Mouse (Mus musculus) forelimb bud, embryonic 11.5 days (tissue): ENCODE results near the gene Ncl.

ENCODE experiments used
- DNase-seq: peaks from one replicate; pipeline ENCODE4 v3.0.0-alpha.2; 2012; ENCODE audit warnings: low read depth, low spot score

Ncl gene

DNA sequence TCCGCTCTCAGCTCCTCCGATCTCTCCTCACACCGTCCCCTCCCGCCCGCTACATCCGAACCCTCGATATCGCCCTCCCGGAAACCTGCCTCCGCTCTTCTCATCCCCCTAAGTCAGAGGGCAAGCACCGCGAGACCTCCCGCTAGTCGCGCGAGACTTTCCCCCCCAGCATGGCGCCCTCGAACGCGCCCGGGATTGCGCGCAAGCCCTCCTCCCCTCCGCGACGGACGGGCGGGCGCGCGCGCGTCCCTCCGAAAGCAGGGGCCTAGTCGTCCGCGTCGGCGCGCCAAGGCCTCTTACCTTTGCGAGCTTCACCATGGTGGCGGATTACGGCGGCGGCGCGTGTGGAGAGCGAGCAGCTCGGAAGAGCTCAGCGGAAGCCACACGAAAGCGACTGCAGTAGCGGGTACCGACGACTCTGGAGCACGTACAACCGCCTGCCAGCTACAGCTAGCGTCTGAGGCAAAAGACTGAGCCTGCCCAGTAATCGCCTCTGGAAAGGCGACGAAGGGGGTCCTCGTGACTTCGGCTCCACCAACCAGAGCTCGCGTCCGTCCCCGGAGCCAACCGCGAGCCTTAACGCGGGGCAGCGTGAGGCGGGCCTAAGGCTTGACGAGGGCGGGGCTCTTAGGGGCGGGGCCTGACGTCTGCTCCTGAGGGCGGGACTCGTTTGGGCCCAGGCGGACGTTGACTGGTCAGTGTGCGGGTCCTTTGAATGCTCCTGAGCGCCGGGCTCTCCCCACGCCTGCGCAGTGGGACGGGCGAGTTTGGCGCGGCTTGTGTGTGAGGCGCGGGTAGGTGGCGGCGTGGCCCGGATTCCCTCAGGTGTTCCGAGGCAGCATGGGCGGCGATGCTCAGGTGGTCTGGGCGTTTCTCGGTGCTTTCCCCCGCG, at the start of gene Ncl:
Ncl (minus strand) TSS at position 495 of the 892 bp plus-strand sequence.
- DNase-seq: peak; percentile 99

GRCm38 (mm10) chr1:86408515-86408914, 49.3 kb upstream of the Ncl start:
- no peak for DNase-seq

DNA sequence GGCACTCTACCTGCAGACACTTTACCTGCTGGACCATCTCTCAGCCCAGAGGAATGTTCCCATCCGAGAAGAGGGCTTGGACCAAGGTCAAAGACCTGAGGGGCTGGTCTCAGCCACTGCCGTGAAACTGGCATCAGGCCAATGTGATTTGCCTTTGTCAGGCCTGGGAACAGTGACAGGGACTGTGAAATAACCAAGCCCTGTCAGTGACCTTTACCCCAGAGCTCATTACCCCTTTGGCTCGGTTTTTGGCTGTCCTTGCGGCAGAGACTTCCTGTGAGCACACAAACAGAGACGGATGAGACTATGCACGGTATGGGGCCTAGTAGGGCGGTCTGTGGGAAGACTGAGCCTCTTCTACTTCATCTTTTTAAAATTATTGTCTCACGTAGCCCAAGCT, 47.7 kb upstream of the Ncl start:
- DNase-seq: no peak

DNA sequence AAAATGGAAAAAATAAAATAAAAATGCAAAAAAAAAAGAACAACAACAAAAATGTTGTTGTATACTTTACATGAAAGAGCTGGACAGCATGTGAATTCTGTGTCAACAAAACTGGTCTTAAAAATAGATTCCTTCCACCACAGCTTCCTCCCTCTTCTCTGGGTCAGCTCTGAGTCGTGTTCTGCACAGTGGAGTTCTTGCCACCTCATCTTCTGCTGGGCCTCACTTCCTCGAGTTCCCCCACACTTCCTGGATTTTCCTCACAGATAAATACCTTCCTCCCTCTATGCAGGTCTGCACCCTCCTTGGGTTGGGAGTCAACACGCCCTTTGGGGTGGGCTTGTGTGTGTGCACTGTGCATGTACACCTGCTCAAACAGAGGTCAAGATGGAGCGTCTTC, 47.1 kb upstream of the Ncl start:
- no peak for DNase-seq

GRCm38 (mm10) chr1:86404834-86405233, 45.6 kb upstream of the Ncl start:
- DNase-seq: no peak

DNA sequence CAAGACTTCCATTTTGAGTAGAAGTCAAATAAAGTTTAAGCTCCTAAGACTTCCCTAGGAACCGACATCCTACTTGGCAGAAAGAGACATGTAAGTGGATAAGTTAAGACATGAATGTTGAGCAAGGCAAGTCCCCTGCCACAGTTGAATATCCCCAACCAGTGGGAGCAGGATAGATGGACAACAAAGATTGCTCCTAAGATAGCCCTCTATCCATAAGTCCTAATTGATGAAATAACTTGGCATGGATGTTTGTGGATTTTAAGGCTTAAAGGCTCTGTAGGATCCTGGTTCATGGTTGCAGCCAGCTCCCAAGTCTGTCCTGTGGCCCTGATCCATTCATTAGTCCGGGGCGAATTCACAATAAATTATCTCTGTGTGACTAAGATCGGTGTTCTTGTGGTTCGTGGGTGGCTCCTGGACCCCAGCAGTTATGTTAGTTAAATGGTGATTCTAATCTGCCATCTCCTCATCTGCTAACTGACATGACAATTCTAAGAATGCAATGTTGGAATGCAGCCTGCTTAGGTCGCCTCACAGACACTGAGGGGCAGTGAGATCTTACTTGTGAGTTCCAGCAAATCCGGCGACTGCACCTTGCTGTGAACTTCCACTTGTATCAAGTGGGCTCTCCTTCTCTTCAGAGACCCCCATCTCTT, 41.0 kb upstream of the Ncl start:
- no peak for DNase-seq

- DNase-seq: no peak
Observed at GRCm38 (mm10) chr1:86399322-86399721, 40.1 kb upstream of the Ncl start.

DNA sequence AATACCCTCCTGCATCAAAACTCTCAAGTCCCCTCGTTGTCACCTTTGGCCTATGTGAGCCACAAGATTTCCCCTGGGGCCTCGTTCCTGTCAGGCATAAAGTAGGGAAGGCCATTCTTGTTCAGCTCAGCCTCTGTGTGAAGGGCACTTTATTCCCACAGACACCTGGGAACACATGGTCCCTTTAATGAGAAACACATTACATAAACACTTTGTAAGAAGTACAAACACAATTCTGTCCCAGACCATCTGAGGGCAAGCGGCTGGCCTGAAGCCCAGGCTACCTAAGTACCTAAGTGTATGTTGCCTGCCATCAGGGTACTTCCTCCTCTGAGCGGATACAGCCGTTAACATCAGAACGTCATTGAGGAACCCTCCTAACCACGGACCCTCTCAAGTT, 39.0 kb upstream of the Ncl start:
- peak; percentile 75 for DNase-seq

DNA sequence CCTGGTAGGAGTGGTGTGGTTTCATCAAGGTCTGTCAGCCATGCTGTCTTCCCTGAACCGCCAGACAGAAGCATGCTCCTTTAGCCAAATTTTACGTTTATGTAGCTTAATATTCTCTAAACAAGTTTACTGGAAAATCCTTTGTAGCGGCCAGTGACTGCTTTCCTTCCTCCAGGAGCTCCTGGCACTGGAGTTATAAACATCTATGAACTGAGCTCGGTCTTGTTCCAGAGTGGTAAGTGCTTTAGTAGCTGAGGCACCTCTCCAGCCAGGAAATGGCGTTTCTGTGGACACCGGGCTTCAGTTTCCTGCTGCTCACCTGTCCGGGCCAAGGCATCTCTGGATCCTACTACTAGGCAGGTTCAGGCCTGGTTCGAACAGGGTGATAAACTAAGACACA, 38.4 kb upstream of the Ncl start:
- no peak for DNase-seq

DNA sequence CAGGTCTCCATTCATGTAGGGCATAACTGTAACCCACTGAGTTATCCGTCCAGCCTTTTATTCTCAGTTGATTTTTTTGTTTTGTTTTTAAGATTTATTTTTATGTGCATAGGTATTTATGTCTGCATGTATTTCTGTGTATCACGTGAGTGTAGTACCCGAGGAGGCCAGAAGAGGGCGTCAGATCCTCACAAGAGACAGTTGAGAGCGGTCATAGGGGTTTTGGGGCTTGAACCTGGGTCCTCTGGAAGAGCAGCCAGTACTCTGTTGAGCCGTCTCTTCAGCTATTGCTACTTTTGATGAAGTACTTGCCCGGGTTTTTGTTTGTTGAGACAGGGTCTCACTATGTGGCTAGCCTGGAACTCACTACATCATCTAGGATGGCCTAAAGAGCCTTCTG, 36.7 kb upstream of the Ncl start:
- no peak for DNase-seq

- DNase-seq: no peak
Observed at GRCm38 (mm10) chr1:86394246-86394645, 35.0 kb upstream of the Ncl start.

GRCm38 (mm10) chr1:86393219-86393618, 34.0 kb upstream of the Ncl start:
- no peak for DNase-seq

DNA sequence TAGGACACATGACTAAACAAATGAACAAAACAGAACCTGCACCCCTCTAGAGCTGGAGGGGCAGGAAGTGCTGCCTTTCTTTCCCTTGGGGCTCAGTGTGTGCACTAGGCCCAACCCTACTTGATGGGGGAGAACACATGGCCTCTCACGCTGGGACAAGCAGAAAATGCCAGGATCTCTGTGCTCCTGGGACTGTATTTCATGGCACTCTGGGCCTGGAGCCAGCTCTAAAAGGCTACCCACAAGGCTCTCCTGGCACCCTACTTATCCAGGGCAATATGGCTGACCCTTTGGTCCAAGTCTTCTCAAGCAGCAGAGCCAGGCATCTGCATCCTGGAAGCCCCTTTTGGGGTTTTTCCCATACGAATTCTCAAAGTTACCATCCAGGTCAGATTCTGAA, 32.2 kb upstream of the Ncl start:
- no peak for DNase-seq

GRCm38 (mm10) chr1:86389230-86389629, 30.0 kb upstream of the Ncl start:
- DNase-seq: peak; percentile 76

GRCm38 (mm10) chr1:86381027-86381426, 21.8 kb upstream of the Ncl start:
- peak; percentile 51 for DNase-seq

DNA sequence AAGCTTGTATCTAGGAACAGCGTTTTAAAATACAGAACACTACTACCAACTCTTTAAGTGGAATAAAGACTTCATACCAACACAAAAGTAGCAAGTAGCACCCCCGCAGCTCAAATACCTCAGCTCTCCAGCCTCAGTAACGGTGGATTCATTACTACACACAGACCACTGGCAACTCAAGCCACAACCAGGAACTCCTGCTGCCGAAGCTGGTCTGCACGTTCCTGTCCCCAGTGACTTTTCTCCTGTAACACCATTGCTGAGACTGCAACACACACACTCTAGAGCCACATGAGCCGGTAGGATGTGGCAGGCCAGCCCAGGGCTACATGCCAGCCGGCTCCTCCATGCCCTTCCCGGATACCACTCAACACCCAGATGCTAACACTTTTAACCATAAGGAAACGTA, 20.0 kb upstream of the Ncl start:
- no peak for DNase-seq

GRCm38 (mm10) chr1:86378662-86379061, 19.5 kb upstream of the Ncl start:
- no peak for DNase-seq

- DNase-seq: no peak
Observed at GRCm38 (mm10) chr1:86376354-86376753, 17.2 kb upstream of the Ncl start.

DNA sequence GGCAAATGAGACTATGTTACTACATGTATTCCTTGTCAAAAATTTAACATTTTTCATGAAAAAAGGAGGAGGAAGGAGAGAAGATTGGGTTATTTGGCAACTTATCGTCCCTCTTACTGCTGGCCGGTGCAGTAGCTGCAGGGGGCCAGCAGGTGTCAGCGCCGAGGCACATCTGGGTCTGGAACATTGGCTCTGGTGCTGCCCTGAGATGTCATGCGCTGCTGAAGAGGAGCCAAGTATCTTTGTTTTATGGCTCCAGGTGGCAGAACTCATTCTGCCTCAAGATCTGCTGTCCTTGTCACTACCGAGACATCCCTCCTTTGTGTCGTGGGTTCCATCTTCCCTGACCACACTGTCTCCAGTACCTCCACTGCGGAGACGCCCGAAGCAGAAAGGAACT, 12.8 kb upstream of the Ncl start:
- DNase-seq: no peak

DNA sequence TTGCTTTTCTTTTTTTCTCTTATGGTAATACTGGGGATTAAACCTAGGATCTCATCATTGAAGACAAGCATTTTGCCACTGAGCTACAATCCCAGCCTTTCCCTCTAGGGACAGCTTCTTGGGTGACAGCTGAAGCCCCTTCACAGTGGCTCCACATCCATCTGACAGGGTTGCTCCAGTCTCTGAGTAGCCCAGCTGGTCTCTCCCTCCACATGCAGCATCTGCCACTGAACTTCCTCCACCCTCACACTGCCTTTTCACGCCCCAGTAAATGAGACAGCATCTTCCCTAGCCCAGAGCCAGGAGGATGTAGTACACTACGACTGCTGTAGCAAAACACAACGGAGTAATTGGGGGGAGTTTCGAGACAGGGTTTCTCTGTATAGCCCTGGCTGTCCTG, 8.9 kb upstream of the Ncl start:
- DNase-seq: no peak

DNA sequence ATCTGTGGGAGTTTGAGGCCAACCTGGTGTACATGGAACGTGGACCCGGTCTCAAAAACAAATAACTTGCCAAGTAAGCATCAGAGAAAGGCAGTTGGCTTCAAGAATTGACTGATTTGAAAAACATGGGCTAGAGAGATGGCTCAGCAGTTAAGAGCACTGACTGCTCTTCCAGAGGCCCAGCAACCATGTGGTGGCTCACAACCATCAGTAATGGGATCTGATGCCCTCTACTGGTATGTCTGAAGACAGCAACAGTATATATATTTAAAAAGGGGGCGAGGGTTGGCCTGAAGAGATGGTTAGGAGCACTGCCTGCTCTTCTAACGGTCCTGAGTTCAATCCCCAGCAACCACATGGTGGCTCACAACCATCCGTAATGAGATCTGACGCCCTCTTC, 4.5 kb upstream of the Ncl start:
- DNase-seq: no peak

DNA sequence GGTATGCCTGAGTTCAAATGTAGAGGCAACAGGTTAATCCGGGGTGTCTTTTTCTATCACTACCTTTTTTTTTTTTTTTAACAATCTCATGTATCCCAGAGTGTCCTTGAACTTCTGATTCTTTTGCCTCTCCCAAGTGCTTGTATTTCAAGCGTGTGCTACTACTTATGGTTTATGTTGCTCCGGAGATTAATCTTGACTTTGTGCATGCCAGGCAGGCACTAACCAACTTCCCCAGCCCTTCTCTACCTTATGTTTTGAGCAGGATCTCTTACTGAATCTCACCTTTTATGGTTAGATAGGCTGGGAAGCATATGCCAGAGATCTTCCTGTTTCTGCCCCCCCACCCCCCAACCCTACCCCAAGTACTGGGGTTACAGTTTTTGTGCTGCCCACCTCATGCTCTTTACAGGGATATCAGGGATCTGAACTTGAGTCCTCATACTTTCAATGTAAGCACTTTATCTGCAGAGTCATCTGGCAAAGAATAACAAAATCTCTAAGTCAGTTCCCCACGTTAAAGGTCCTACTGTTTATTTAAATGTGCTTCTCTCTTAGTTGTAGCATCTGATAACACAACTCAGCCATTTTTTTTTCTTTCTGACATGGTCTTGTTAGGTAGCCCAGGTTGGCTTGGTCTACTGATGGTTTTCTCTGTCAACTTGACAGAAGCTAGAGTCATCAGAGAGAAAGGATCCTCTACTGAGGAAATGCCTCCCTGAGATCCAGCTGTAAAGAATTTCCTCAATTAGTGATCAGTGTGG, 2.8 kb upstream of the Ncl start:
- DNase-seq: no peak
